Mouse (Mus musculus) E14TG2a.4 (cell line): Measurements from ENCODE around the gene Crhr2.

Experiments used
- H3K27me3 ChIP-seq: 2 replicates; pipeline ENCODE4 v1.6.1; 2014; ENCODE audit warnings: low read length, control low read depth; ENCODE audit not compliant: insufficient read depth
- H3K36me3 ChIP-seq: 2 replicates; pipeline ENCODE4 v1.6.1; 2014; ENCODE audit warnings: low read length, control low read depth; ENCODE audit not compliant: insufficient read depth
- H3K4me1 ChIP-seq: replicated peaks from 2 replicates; pipeline ENCODE4 v1.6.1; 2014; ENCODE audit warnings: low read depth, low read length, control low read depth
- H3K4me3 ChIP-seq: replicated peaks from 2 replicates; pipeline ENCODE4 v1.5.1; 2014; ENCODE audit warnings: mild to moderate bottlenecking, low read length
- H3K9me3 ChIP-seq: 2 replicates; pipeline ENCODE4 v1.6.1; 2014; ENCODE audit warnings: low read length, control low read depth
- CTCF ChIP-seq: conservative IDR thresholded peaks from 2 replicates; pipeline ENCODE4 v1.5.1; 2014; ENCODE audit warnings: low read length
- NANOG ChIP-seq: IDR thresholded peaks from 2 replicates; pipeline ENCODE4 v1.6.1; 2014; ENCODE audit warnings: borderline replicate concordance, low read length, mixed read lengths
- POU5F1 ChIP-seq: IDR thresholded peaks from 2 replicates; pipeline ENCODE4 v1.6.1; 2014; ENCODE audit warnings: low read length, borderline replicate concordance

The Crhr2 gene

DNA sequence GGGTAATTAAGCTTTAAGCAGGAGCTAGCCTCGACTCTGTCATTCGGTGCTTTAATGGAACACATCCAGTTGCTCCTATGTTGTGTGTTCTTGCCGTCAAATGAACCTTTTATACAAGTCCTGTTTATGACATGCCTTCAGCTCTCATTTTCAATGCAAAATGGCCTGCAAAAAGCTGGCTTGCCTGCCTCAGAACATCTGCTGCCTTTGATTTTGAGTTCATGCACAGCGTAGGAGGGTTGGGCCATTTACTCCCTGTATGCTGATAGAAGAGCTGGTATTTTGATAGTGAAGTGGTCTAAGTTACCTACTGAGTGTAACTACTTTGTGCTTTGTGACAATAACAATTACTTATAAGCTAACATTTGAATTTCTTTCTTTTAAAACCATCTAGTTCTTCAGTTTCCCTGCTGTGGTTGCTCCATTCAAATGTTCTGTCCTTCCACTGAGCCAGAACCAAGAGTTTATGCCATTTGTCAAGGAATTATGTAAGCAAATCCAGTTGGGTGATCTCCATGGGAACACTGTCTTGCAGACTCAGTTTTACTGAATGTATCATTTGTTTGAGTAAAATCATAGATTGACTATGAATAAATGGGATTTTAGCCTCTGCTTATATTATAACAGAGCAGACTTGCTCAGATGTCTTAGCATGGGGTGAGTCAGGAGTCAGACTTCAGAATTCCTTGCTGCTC lies 56.1 kb downstream of the Crhr2 start:
- Histone ChIP-seq H3K4me1 (no peaks in the 10 kb centered on the region), H3K9me3 (no peaks in the 10 kb centered on the region), H3K36me3 (peaks cover 98% of the 10 kb centered on the region), H3K4me3 (no peak overlapping the region), H3K27me3 (no peaks in the 10 kb centered on the region)
- TF ChIP-seq POU5F1 (no peak), CTCF (no peak), NANOG (no peak)

DNA sequence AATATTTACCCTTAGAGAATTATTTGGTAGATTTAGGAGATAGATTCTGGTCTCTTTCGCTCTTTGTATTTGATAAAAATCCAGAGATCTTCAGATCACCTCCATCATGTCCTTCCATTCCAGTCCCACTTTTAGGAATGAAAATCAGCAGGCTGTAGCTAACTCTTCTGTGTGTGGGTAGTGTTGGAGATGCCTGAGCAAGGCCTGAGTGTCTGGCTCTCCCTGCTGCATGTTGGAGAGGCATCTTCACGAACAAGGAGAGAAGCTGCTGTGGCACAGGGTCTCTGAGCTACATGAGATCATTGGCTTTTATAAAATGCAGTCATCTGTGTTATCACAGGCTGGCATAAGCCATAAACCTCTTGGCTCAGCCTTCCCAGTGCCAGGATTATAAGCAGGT lies 66.9 kb downstream of the Crhr2 start:
- Histone ChIP-seq H3K9me3 (no peaks in the 10 kb centered on the region), H3K4me3 (no peak overlapping the region), H3K27me3 (no peaks in the 10 kb centered on the region), H3K4me1 (0 out of 2 replicates have a peak, but pooled peaks cover 6% of the 10 kb centered on the region), H3K36me3 (peaks cover 97% of the 10 kb centered on the region)
- TF ChIP-seq NANOG (no peak), CTCF (no peak), POU5F1 (no peak)

GRCm38 (mm10) chr6:55064477-55064827 lies 68.4 kb downstream of the Crhr2 start:
- Histone ChIP-seq H3K9me3 (no peaks in the 10 kb centered on the region), H3K27me3 (no peaks in the 10 kb centered on the region)

DNA sequence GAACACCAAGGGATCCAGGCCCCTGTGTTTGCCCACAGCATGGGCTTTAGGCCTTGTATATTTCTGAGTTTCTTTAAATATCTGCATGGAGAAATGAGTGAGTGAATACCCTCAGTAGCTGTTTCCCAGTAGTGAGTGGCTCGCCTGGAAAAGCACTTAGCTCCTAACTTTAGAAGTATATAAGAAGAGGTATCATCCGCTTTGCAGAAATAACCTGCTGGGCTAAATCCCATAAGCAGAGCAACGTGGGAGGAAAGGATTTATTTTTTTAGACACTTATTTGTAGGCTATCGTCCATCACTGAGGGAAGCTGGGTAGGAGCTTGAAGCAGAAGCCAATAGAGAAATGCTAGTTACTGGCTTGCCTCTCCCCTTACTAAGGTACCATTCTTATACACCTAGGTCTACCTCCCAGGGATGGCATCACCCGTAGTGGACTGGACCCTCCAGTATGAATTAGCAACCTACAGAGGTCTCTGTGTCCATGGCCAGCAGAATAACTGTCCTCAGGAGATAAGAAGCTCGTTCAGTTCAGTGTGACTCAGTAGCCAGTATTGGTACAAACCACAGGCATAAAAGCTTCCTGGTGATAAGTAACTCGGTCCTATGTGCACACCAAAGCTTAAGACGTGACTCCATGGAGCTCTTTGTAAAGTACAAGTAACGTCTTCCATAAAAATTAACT lies 68.9 kb downstream of the Crhr2 start:
- Histone ChIP-seq H3K4me1 (0 out of 2 replicates have a peak, but pooled peaks cover 6% of the 10 kb centered on the region), H3K4me3 (no peak overlapping the region), H3K36me3 (peaks cover 100% of the 10 kb centered on the region), H3K27me3 (no peaks in the 10 kb centered on the region), H3K9me3 (no peaks in the 10 kb centered on the region)
- no peak for TF ChIP-seq NANOG
- no peak for TF ChIP-seq POU5F1
- TF ChIP-seq CTCF, result no peak

More at GRCm38 (mm10) chr6:55064477-55064827, 68.4 kb downstream of the Crhr2 start:
- H3K4me3 ChIP-seq, result no peak overlapping the region
- 0 out of 2 replicates have a peak, but pooled peaks cover 6% of the 10 kb centered on the region for H3K4me1 ChIP-seq
- H3K36me3 ChIP-seq, result peaks cover 100% of the 10 kb centered on the region
- TF ChIP-seq CTCF, result no peak
- TF ChIP-seq POU5F1, result no peak
- no peak for TF ChIP-seq NANOG

- H3K4me3 ChIP-seq, result no peak overlapping the region
- peaks cover 100% of the 10 kb centered on the region for H3K36me3 ChIP-seq
- H3K4me1 ChIP-seq, result 0 out of 2 replicates have a peak, but pooled peaks cover 6% of the 10 kb centered on the region
- H3K27me3 ChIP-seq, result no peaks in the 10 kb centered on the region
- no peak for TF ChIP-seq NANOG
- no peak for TF ChIP-seq POU5F1
- TF ChIP-seq CTCF, result no peak
- no peaks in the 10 kb centered on the region for H3K9me3 ChIP-seq
These were observed 70.6 kb downstream of the Crhr2 start for GRCm38 (mm10) chr6:55062200-55062599.

- no peak overlapping the region for H3K4me3 ChIP-seq
- no peak for TF ChIP-seq CTCF
- H3K27me3 ChIP-seq, result no peaks in the 10 kb centered on the region
- no peaks in the 10 kb centered on the region for H3K9me3 ChIP-seq
- H3K36me3 ChIP-seq, result peaks cover 100% of the 10 kb centered on the region
- H3K4me1 ChIP-seq, result peaks cover 12% of the 10 kb centered on the region; the same call in 1 of the 2 replicates
These were observed 71.5 kb downstream of the Crhr2 start for GRCm38 (mm10) chr6:55061328-55061727.

- Histone ChIP-seq H3K36me3 (peaks cover 100% of the 10 kb centered on the region), H3K4me3 (no peak overlapping the region), H3K9me3 (no peaks in the 10 kb centered on the region), H3K27me3 (no peaks in the 10 kb centered on the region), H3K4me1 (peaks cover 13% of the 10 kb centered on the region; the same call in 1 of the 2 replicates)
- no peak for TF ChIP-seq NANOG
- no peak for TF ChIP-seq POU5F1
- TF ChIP-seq CTCF, result no peak
These were observed 72.5 kb downstream of the Crhr2 start for GRCm38 (mm10) chr6:55060241-55060825.

- Histone ChIP-seq H3K9me3 (no peaks in the 10 kb centered on the region), H3K36me3 (peaks cover 100% of the 10 kb centered on the region), H3K4me1 (peaks cover 13% of the 10 kb centered on the region; the same call in 1 of the 2 replicates), H3K4me3 (no peak overlapping the region), H3K27me3 (no peaks in the 10 kb centered on the region)
- TF ChIP-seq NANOG (no peak), POU5F1 (no peak), CTCF (no peak)
These were observed 75.4 kb downstream of the Crhr2 start for GRCm38 (mm10) chr6:55057427-55057826.
